Mouse (Mus musculus) layer of hippocampus, postnatal 36 days (tissue): ENCODE measurements around the gene 1700029I15Rik. TPM values are rescaled to one million over a fixed set of nuclear protein-coding genes. Genes with fewer than 3 reads are reported as not detected.
A peak's percentile ranks its signal among the peaks of the same experiment; 100 is the strongest.

Experiments
- DNase-seq, 2 experiments: peaks; one replicate each; pipeline ENCODE4 v3.0.0; 2022
- microRNA-seq, 2 experiments: library from miRNA; unstranded; fragments of <30 nt; microRNA quantifications; one replicate each; pipeline ENCODE4 v1.2.0; 2021
- total RNA-seq, 2 experiments: library from RNA; stranded (reverse); gene quantifications; 2 replicates each; pipeline ENCODE4 v1.2.3; 2021

Gene 1700029I15Rik
- total RNA-seq, 2 experiments from 2014 or later = 3.8 to 6.4 TPM

GRCm38 (mm10) chr2:92427882-92428281 lies 45.5 kb downstream of the 1700029I15Rik start:
- peak; percentile 79 to 81 for DNase-seq

- no peak for DNase-seq
Observed at GRCm38 (mm10) chr2:92430089-92430488, 47.8 kb downstream of the 1700029I15Rik start.

- no peak for DNase-seq
Observed at GRCm38 (mm10) chr2:92430723-92431541, 48.6 kb downstream of the 1700029I15Rik start.

- DNase-seq = no peak
Observed at GRCm38 (mm10) chr2:92431611-92432179, 49.4 kb downstream of the 1700029I15Rik start.

GRCm38 (mm10) chr2:92432299-92433295 lies 50.3 kb downstream of the 1700029I15Rik start:
- no peak for DNase-seq

- DNase-seq = peak; percentile 99
Observed at GRCm38 (mm10) chr2:92433578-92434374, 51.4 kb downstream of the 1700029I15Rik start, which contains the start of gene Cry2. Gene Cry2 (minus strand): TSS chr2:92434043.

- DNase-seq = no peak
Observed at GRCm38 (mm10) chr2:92434375-92434745, 52.0 kb downstream of the 1700029I15Rik start.

GRCm38 (mm10) chr2:92435023-92435422 lies 52.7 kb downstream of the 1700029I15Rik start:
- no peak for DNase-seq

Small RNA genes lying within 50 kb of the gene (microRNA-seq; reads per million reads assigned to microRNA genes)
- gene Mir7000 = 2.4 to 3.6 reads per million in 2 experiments

Other genes starting within 250 kb of the 1700029I15Rik start
- gene Pex16, start 7.9 kb upstream of the 1700029I15Rik start, total RNA-seq = 10 to 100 TPM; 32.5 to 39.0 TPM
- under 1 TPM in 1 of 2 experiments, not detected in 1; 0.81 TPM for gene Large2, start 7.7 kb upstream of the 1700029I15Rik start, total RNA-seq
- gene Mapk8ip1, start 18.7 kb downstream of the 1700029I15Rik start, total RNA-seq = 100 to 1,000 TPM; 336 to 345 TPM
- 100 to 1,000 TPM in 1 of 2 experiments, 10 to 100 TPM in 1; 93.7 to 101 TPM for gene Cry2, start 51.5 kb downstream of the 1700029I15Rik start, total RNA-seq
- gene Slc35c1, start 78.0 kb downstream of the 1700029I15Rik start, total RNA-seq = 10 to 100 TPM; 13.3 to 14.5 TPM
- gene Chst1, start 217.2 kb downstream of the 1700029I15Rik start, total RNA-seq = 100 to 1,000 TPM; 267 to 302 TPM